ENCODE assay signal across 10 mouse cellular contexts in genomic region chr5:113921310-113922166, GRCm38 (mm10). TPM values are rescaled to one million over a fixed set of nuclear protein-coding genes. Genes with fewer than 3 reads are reported as not detected.
DNase-seq lines count a peak whose midpoint lies in the region; ATAC-seq and TF ChIP-seq lines count a peak whose summit lies in the region.
"Had no signal": no experiment of that assay in that cellular context is flagged by ENCODE, and none has a peak within 500 bp of the region (broad histone marks: within the 10 kb centered on the region; RNA-seq: fewer than 3 reads in every experiment).

No protein-coding gene starts in this region.

- no peak overlapping the region for H3K9ac ChIP-seq in forebrain, embryonic 15.5 days (replicated peaks)
- no peak overlapping the region for H3K9ac ChIP-seq in midbrain, embryonic 12.5 days (replicated peaks)
- H3K9ac ChIP-seq: embryonic facial prominence, embryonic 13.5 days had no signal

- H3K4me2 ChIP-seq in forebrain, embryonic 15.5 days (replicated peaks), result no peak overlapping the region
- H3K4me2 ChIP-seq in midbrain, embryonic 12.5 days (replicated peaks), result no peak overlapping the region
- H3K4me2 ChIP-seq: embryonic facial prominence, embryonic 13.5 days had no signal

- peak overlapping the region; percentile 54 for H3K27ac ChIP-seq in gastrocnemius, adult 2 months
- H3K27ac ChIP-seq in forebrain, embryonic 15.5 days (replicated peaks), result peak overlapping the region; percentile 77
- peak overlapping the region; percentile 91 for H3K27ac ChIP-seq in midbrain, embryonic 12.5 days (replicated peaks)
- H3K27ac ChIP-seq: embryonic facial prominence, embryonic 13.5 days had no signal

- peak; percentile 64 for ATAC-seq in forebrain, embryonic 15.5 days (replicated peaks)
- ATAC-seq in midbrain, embryonic 12.5 days (ENCODE audit: low FRiP score, low read depth), result peak; percentile 80

- intact Hi-C loops in gastrocnemius, adult 2 months (cut with DNase I), result no loop called here

- H3K9me3 ChIP-seq in forebrain, embryonic 15.5 days, result no peaks in the 10 kb centered on the region
- H3K9me3 ChIP-seq in midbrain, embryonic 12.5 days, result no peaks in the 10 kb centered on the region
- H3K9me3 ChIP-seq: embryonic facial prominence, embryonic 13.5 days had no signal

- 12% methylated on average over 6 of the region's 6 CpGs for WGBS in forebrain, embryonic 15.5 days
- WGBS in midbrain, embryonic 12.5 days, result 28% methylated on average over 6 of the region's 6 CpGs

- no peaks in the 10 kb centered on the region for H3K27me3 ChIP-seq in forebrain, embryonic 15.5 days
- no peaks in the 10 kb centered on the region for H3K27me3 ChIP-seq in midbrain, embryonic 12.5 days
- H3K27me3 ChIP-seq: embryonic facial prominence, embryonic 13.5 days had no signal

- H3K4me3 ChIP-seq in gastrocnemius, adult 2 months, result no peak overlapping the region
- no peak overlapping the region for H3K4me3 ChIP-seq in forebrain, embryonic 15.5 days
- H3K4me3 ChIP-seq in midbrain, embryonic 12.5 days, result no peak overlapping the region
- H3K4me3 ChIP-seq: embryonic facial prominence, embryonic 13.5 days had no signal

- no peak for TF ChIP-seq CTCF in gastrocnemius, adult 2 months (IDR thresholded peaks at IDR 0.05)

- DNase-seq in gastrocnemius, adult 2 months, result no peak
- no peak for DNase-seq in gastrocnemius, postnatal 10 days
- DNase-seq in cerebellum, adult 8-10 months, result peak; percentile 76
- no peak for DNase-seq in urinary bladder, adult 18-20 months (ENCODE audit: low spot score in 2 of 2)
- no peak for DNase-seq in thymus, postnatal 25 days
- DNase-seq in testis, postnatal 14 days (ENCODE audit: low spot score), result no peak
- DNase-seq: heart, postnatal 36 days had no signal

- H3K4me1 ChIP-seq in forebrain, embryonic 15.5 days, result peaks cover 14% of the 10 kb centered on the region
- H3K4me1 ChIP-seq in midbrain, embryonic 12.5 days, result peaks cover 11% of the 10 kb centered on the region

- H3K36me3 ChIP-seq in forebrain, embryonic 15.5 days, result no peaks in the 10 kb centered on the region
- H3K36me3 ChIP-seq in midbrain, embryonic 12.5 days, result no peaks in the 10 kb centered on the region
- H3K36me3 ChIP-seq: embryonic facial prominence, embryonic 13.5 days had no signal

RNA-seq across cellular contexts. Expression of gene Coro1c, which starts 13.0 kb away (rescaled TPM):
- total RNA-seq in gastrocnemius, adult 2 months (2021), result 10 to 100 TPM in 1 of 2 experiments, 1 to 10 TPM in 1; 7.8 to 11.8 TPM
- 10 to 100 TPM; 39.1 to 48.9 TPM for total RNA-seq in gastrocnemius, postnatal 10 days (2021)
- 221 and 224 TPM in 2 replicates for polyA plus RNA-seq in forebrain, embryonic 15.5 days (2015; fragmentation: Nextera tagmentation; extraction: Ambion mirVana)
- 227 and 244 TPM in 2 replicates for polyA plus RNA-seq in midbrain, embryonic 12.5 days (2016; fragmentation: Nextera tagmentation; extraction: Ambion mirVana)
